Mouse (Mus musculus): ENCODE results near the gene Mtss1l.

The Mtss1l gene

GRCm38 (mm10) chr8:110738591-110739195 lies 17.4 kb downstream of the Mtss1l start:
- no peak for DNase-seq (ENCODE audit: low read depth, low spot score)

GRCm38 (mm10) chr8:110740629-110741175 lies 19.4 kb downstream of the Mtss1l start:
- no peak for DNase-seq (ENCODE audit: low read depth, low spot score)

GRCm38 (mm10) chr8:110741816-110742451 lies 20.7 kb downstream of the Mtss1l start:
- DNase-seq (ENCODE audit: low read depth, low spot score) = no peak

GRCm38 (mm10) chr8:110742452-110742818 lies 21.2 kb downstream of the Mtss1l start:
- DNase-seq (ENCODE audit: low read depth, low spot score) = no peak

GRCm38 (mm10) chr8:110745162-110745561 lies 23.9 kb downstream of the Mtss1l start:
- no peak for DNase-seq (ENCODE audit: low read depth, low spot score)

GRCm38 (mm10) chr8:110746661-110747060 lies 25.4 kb downstream of the Mtss1l start:
- no peak for DNase-seq (ENCODE audit: low read depth, low spot score)

- peak; percentile 95 for DNase-seq (ENCODE audit: low read depth, low spot score)
Measured at GRCm38 (mm10) chr8:110749500-110750170, 28.4 kb downstream of the Mtss1l start.

GRCm38 (mm10) chr8:110750269-110750668 lies 29.0 kb downstream of the Mtss1l start:
- no peak for DNase-seq (ENCODE audit: low read depth, low spot score)

GRCm38 (mm10) chr8:110751490-110751889 lies 30.2 kb downstream of the Mtss1l start:
- no peak for DNase-seq (ENCODE audit: low read depth, low spot score)

- peak; percentile 69 for DNase-seq (ENCODE audit: low read depth, low spot score)
Measured at GRCm38 (mm10) chr8:110754713-110755112, 33.4 kb downstream of the Mtss1l start.

GRCm38 (mm10) chr8:110755511-110756170 lies 34.4 kb downstream of the Mtss1l start:
- peak; percentile 19 for DNase-seq (ENCODE audit: low read depth, low spot score)

GRCm38 (mm10) chr8:110756196-110756595 lies 34.9 kb downstream of the Mtss1l start:
- no peak for DNase-seq (ENCODE audit: low read depth, low spot score)

GRCm38 (mm10) chr8:110760280-110760940 lies 39.1 kb downstream of the Mtss1l start:
- DNase-seq (ENCODE audit: low read depth, low spot score) = no peak

- DNase-seq (ENCODE audit: low read depth, low spot score) = peak; percentile 82
Measured at GRCm38 (mm10) chr8:110761185-110761584, 39.9 kb downstream of the Mtss1l start.

GRCm38 (mm10) chr8:110761988-110762387 lies 40.7 kb downstream of the Mtss1l start:
- peak; percentile 80 for DNase-seq (ENCODE audit: low read depth, low spot score)

GRCm38 (mm10) chr8:110764671-110765070 lies 43.4 kb downstream of the Mtss1l start:
- no peak for DNase-seq (ENCODE audit: low read depth, low spot score)

GRCm38 (mm10) chr8:110767261-110767660 lies 46.0 kb downstream of the Mtss1l start:
- DNase-seq (ENCODE audit: low read depth, low spot score) = no peak

- no peak for DNase-seq (ENCODE audit: low read depth, low spot score)
Measured at GRCm38 (mm10) chr8:110772452-110772851, 51.2 kb downstream of the Mtss1l start.

- DNase-seq (ENCODE audit: low read depth, low spot score) = peak; percentile 72
Measured at GRCm38 (mm10) chr8:110774047-110774446, 52.8 kb downstream of the Mtss1l start.

- no peak for DNase-seq (ENCODE audit: low read depth, low spot score)
Measured at GRCm38 (mm10) chr8:110774725-110775124, 53.4 kb downstream of the Mtss1l start.

GRCm38 (mm10) chr8:110775316-110775715 lies 54.0 kb downstream of the Mtss1l start:
- no peak for DNase-seq (ENCODE audit: low read depth, low spot score)

- DNase-seq (ENCODE audit: low read depth, low spot score) = no peak
Measured at GRCm38 (mm10) chr8:110775721-110776120, 54.4 kb downstream of the Mtss1l start.
